Mouse (Mus musculus) liver, embryonic 16.5 days (tissue): ENCODE measurements around the gene Cdh13. TPM values are rescaled to one million over a fixed set of nuclear protein-coding genes. Genes with fewer than 3 reads are reported as not detected.

Source experiments
- ATAC-seq: fragments of 200-750 bp; cut with Nextera tagmentation; 2 replicates; pipeline ENCODE4 v1.8.0; 2017; ENCODE audit warnings: low read depth, mild to moderate bottlenecking, moderate number of reproducible peaks, moderate library complexity
- H3K27ac ChIP-seq: fragments of 300-500 bp; sonication (generic); 2 replicates; pipeline ENCODE4 v1.5.1; 2014; ENCODE audit warnings: mild to moderate bottlenecking, low read length
- H3K27me3 ChIP-seq: fragments of 300-500 bp; sonication (generic); 2 replicates; pipeline ENCODE4 v1.6.1; 2014; ENCODE audit warnings: low read depth, low read length, mixed read lengths; ENCODE audit not compliant: control insufficient read depth, insufficient read depth
- H3K36me3 ChIP-seq: fragments of 300-500 bp; sonication (generic); 2 replicates; pipeline ENCODE4 v1.6.1; 2014; ENCODE audit warnings: mild to moderate bottlenecking; ENCODE audit not compliant: control insufficient read depth, insufficient read depth
- H3K4me1 ChIP-seq: fragments of 300-500 bp; sonication (generic); 2 replicates; pipeline ENCODE4 v1.6.1; 2014; ENCODE audit warnings: low read depth, low read length, mixed read lengths; ENCODE audit not compliant: control insufficient read depth
- H3K4me2 ChIP-seq: fragments of 300-500 bp; sonication (generic); 2 replicates; pipeline ENCODE4 v1.6.1; 2014; ENCODE audit warnings: low read depth, low read length, mixed read lengths
- H3K4me3 ChIP-seq: fragments of 300-500 bp; sonication (generic); 2 replicates; pipeline ENCODE4 v1.5.1; 2014; ENCODE audit warnings: low read depth, mild to moderate bottlenecking, low read length
- H3K9ac ChIP-seq: fragments of 300-500 bp; sonication (generic); 2 replicates; pipeline ENCODE4 v1.6.1; 2014; ENCODE audit warnings: low read depth, low read length
- H3K9me3 ChIP-seq: fragments of 300-500 bp; sonication (generic); replicated peaks from 2 replicates; pipeline ENCODE4 v1.6.1; 2016; ENCODE audit warnings: low read length; ENCODE audit not compliant: control insufficient read depth
- WGBS: fragments of 180-500 bp; shearing (Covaris S2); extraction: QIAGEN DNeasy Blood & Tissue Kit; methylation state at CpG from one replicate; pipeline ENCODE4 v1.1.7; 2014; ENCODE audit not compliant: insufficient replicate concordance; 5-methylcytosine and 5-hydroxymethylcytosine counted together
- polyA plus RNA-seq: library from polyadenylated mRNA; unstranded; fragments of >200 nt; fragmentation: Nextera tagmentation; extraction: Ambion mirVana; gene quantifications from 2 replicates; pipeline ENCODE4 v1.2.1, GENCODE M21; 2015

Gene Cdh13
- polyA plus RNA-seq, 1 experiment from 2014 or later, result 1.0 TPM

- Histone ChIP-seq H3K4me1 (no peaks in the 10 kb centered on the region), H3K36me3 (no peaks in the 10 kb centered on the region), H3K9me3 (no peaks in the 10 kb centered on the region), H3K27ac (no peak overlapping the region), H3K4me3 (no peak overlapping the region), H3K4me2 (no peak overlapping the region), H3K27me3 (no peaks in the 10 kb centered on the region), H3K9ac (no peak overlapping the region)
- WGBS, result 68% methylated on average over 7 of the region's 7 CpGs
- ATAC-seq, result no peak
Measured at GRCm38 (mm10) chr8:118415672-118416071, 132.1 kb downstream of the Cdh13 start.

GRCm38 (mm10) chr8:118416811-118417355, 133.3 kb downstream of the Cdh13 start:
- Histone ChIP-seq H3K9me3 (no peaks in the 10 kb centered on the region), H3K27me3 (no peaks in the 10 kb centered on the region), H3K4me2 (no peak overlapping the region), H3K36me3 (no peaks in the 10 kb centered on the region), H3K4me3 (no peak overlapping the region), H3K9ac (no peak overlapping the region), H3K27ac (no peak overlapping the region), H3K4me1 (no peaks in the 10 kb centered on the region)
- no peak for ATAC-seq
- 66% methylated on average over 4 of the region's 4 CpGs for WGBS

GRCm38 (mm10) chr8:118422624-118423023, 139.1 kb downstream of the Cdh13 start:
- H3K9ac ChIP-seq, result no peak overlapping the region
- no peaks in the 10 kb centered on the region for H3K9me3 ChIP-seq
- H3K27ac ChIP-seq, result no peak overlapping the region
- no peak overlapping the region for H3K4me3 ChIP-seq
- no peaks in the 10 kb centered on the region for H3K36me3 ChIP-seq
- H3K4me2 ChIP-seq, result no peak overlapping the region
- WGBS, result 61% methylated on average over 10 of the region's 10 CpGs
- H3K27me3 ChIP-seq, result no peaks in the 10 kb centered on the region
- no peak for ATAC-seq
- H3K4me1 ChIP-seq, result no peaks in the 10 kb centered on the region

GRCm38 (mm10) chr8:118428941-118429340, 145.4 kb downstream of the Cdh13 start:
- WGBS, result 60% methylated on average over 7 of the region's 7 CpGs
- no peak overlapping the region for H3K4me2 ChIP-seq

GRCm38 (mm10) chr8:118431731-118432440, 148.4 kb downstream of the Cdh13 start:
- no peaks in the 10 kb centered on the region for H3K27me3 ChIP-seq
- no peaks in the 10 kb centered on the region for H3K36me3 ChIP-seq
- no peak overlapping the region for H3K4me2 ChIP-seq
- no peaks in the 10 kb centered on the region for H3K4me1 ChIP-seq
- H3K27ac ChIP-seq, result no peak overlapping the region
- no peaks in the 10 kb centered on the region for H3K9me3 ChIP-seq
- H3K4me3 ChIP-seq, result no peak overlapping the region
- WGBS, result 60% methylated on average over 11 of the region's 11 CpGs
- no peak for ATAC-seq
- no peak overlapping the region for H3K9ac ChIP-seq

More at GRCm38 (mm10) chr8:118428941-118429340, 145.4 kb downstream of the Cdh13 start:
- no peak for ATAC-seq
- no peaks in the 10 kb centered on the region for H3K36me3 ChIP-seq
- H3K9me3 ChIP-seq, result no peaks in the 10 kb centered on the region
- no peaks in the 10 kb centered on the region for H3K4me1 ChIP-seq
- no peak overlapping the region for H3K9ac ChIP-seq
- no peaks in the 10 kb centered on the region for H3K27me3 ChIP-seq
- no peak overlapping the region for H3K27ac ChIP-seq
- no peak overlapping the region for H3K4me3 ChIP-seq

GRCm38 (mm10) chr8:118433553-118434180, 150.1 kb downstream of the Cdh13 start:
- Histone ChIP-seq H3K27me3 (no peaks in the 10 kb centered on the region), H3K9me3 (no peaks in the 10 kb centered on the region), H3K9ac (no peak overlapping the region), H3K4me3 (no peak overlapping the region), H3K27ac (no peak overlapping the region), H3K4me1 (no peaks in the 10 kb centered on the region), H3K36me3 (no peaks in the 10 kb centered on the region), H3K4me2 (no peak overlapping the region)
- no peak for ATAC-seq
- 58% methylated on average over 3 of the region's 3 CpGs for WGBS

- no peak overlapping the region for H3K9ac ChIP-seq
- no peaks in the 10 kb centered on the region for H3K27me3 ChIP-seq
- H3K27ac ChIP-seq, result no peak overlapping the region
- H3K4me2 ChIP-seq, result no peak overlapping the region
- H3K9me3 ChIP-seq, result no peaks in the 10 kb centered on the region
- 49% methylated on average over 5 of the region's 5 CpGs for WGBS
- no peak for ATAC-seq
- no peaks in the 10 kb centered on the region for H3K4me1 ChIP-seq
- H3K36me3 ChIP-seq, result no peaks in the 10 kb centered on the region
- no peak overlapping the region for H3K4me3 ChIP-seq
Measured at GRCm38 (mm10) chr8:118436751-118437150, 153.2 kb downstream of the Cdh13 start.

- 72% methylated on average over 10 of the region's 10 CpGs for WGBS
- no peaks in the 10 kb centered on the region for H3K9me3 ChIP-seq
- no peak overlapping the region for H3K4me2 ChIP-seq
- no peak overlapping the region for H3K4me3 ChIP-seq
- no peak for ATAC-seq
- no peaks in the 10 kb centered on the region for H3K36me3 ChIP-seq
- H3K9ac ChIP-seq, result no peak overlapping the region
- no peak overlapping the region for H3K27ac ChIP-seq
- H3K4me1 ChIP-seq, result no peaks in the 10 kb centered on the region
- H3K27me3 ChIP-seq, result no peaks in the 10 kb centered on the region
Measured at GRCm38 (mm10) chr8:118437152-118437551, 153.6 kb downstream of the Cdh13 start.

- Histone ChIP-seq H3K27ac (no peak overlapping the region), H3K9me3 (no peaks in the 10 kb centered on the region), H3K4me1 (no peaks in the 10 kb centered on the region), H3K4me3 (no peak overlapping the region), H3K27me3 (no peaks in the 10 kb centered on the region), H3K4me2 (no peak overlapping the region), H3K36me3 (no peaks in the 10 kb centered on the region), H3K9ac (no peak overlapping the region)
- 55% methylated on average over 3 of the region's 3 CpGs for WGBS
- ATAC-seq, result no peak
Measured at GRCm38 (mm10) chr8:118437874-118438273, 154.3 kb downstream of the Cdh13 start.
